Mouse (Mus musculus): ENCODE data around the gene Gm10799. TPM values are rescaled to one million over a fixed set of nuclear protein-coding genes. Genes with fewer than 3 reads are reported as not detected.

Gm10799 gene
- total RNA-seq, 2 experiments from 2014 or later = not detected

DNA sequence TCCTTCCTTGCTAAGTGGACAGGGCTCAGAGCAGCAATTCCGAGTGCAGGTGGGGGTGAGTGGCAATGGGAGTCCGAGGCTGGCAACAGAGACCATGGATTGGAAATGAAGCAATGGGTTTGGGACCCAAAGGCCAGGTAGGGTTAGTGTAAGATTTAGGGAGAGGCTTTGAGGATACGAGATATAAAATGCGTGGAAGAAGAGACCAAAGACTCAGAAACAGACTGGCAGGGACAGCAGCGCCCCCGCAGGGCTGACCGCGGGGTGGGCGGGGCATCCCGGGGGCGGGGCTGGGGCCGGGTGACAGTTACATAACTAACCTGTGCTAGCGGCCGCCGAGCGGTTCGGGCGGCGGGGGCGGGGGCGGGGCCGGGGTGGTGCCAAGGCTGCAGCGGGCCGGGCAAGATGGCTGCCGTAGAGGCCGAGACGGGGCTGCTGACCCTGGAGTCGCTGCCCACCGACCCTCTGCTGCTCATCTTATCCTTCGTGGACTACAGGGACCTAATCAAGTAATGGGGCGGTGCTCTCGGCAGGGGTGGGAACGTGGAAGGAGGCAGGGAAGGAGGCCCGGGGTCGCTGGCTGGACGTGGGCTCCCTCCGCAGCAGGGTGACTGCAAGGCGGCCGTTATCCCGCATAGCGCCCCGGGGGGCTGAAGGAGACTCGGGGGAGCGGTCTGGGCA lies 40.8 kb downstream of the Gm10799 start, which contains the start of gene Fbxo3:
Gene Fbxo3, plus strand, starts transcription at position 264 of the 681 bp plus-strand sequence.
- peak; percentile 60 to 63 for DNase-seq (ENCODE audit: extremely low spot score in 1 of 2, low spot score in 1 of 2)

DNA sequence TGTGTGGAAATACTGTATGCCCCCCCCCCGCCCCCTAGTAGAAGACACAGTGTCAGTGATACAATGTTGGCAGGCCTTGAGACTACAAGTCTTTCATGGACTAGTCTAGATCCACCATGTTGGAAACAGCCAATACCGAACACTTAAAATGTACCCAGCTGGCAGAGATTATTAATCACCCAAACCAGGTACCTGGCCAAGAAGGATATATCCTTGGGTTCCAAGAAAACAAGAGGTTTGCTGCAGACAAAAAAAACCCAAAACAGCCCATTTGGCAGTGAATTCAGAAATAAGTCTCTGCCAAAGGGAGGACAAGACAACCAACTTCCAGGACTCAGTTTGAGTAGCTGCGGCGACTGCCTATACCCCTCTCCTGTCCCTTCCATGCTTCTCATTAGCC lies 43.7 kb downstream of the Gm10799 start:
- no peak for DNase-seq (ENCODE audit: extremely low spot score in 1 of 2, low spot score in 1 of 2)

DNA sequence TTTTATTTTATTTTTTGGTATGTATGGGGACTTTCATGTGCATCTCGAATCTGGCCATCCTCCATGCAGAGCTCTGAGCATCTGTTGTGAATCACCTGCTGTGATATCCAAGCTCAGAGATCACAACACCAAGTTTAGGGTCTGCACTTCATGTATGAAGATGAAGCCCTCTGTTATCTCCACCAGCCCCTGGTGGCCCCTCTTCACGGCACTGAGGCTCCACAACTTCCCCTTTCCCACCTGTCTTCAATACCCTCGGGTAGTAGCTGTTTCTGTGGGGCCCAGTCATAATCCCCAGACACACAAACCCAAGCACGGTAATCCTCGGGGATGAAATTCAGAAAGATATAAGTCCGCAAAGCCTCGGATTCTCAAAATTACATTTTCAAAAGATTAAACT lies 45.3 kb downstream of the Gm10799 start:
- DNase-seq (ENCODE audit: extremely low spot score in 1 of 2, low spot score in 1 of 2) = no peak

Other genes with a start within 250 kb of the Gm10799 start
- gene Lmo2, start 110.6 kb downstream of the Gm10799 start, total RNA-seq (2021) = 10 to 100 TPM; 19.2 to 21.5 TPM
- 10 to 100 TPM; 45.9 to 47.4 TPM for gene Fbxo3, start 40.8 kb downstream of the Gm10799 start, total RNA-seq (2021)
- gene 4931422A03Rik, start 40.2 kb downstream of the Gm10799 start, total RNA-seq (2021) = not detected
- under 1 TPM; 0.37 to 0.59 TPM for gene Gm10912, start 2.7 kb downstream of the Gm10799 start, total RNA-seq (2021)
- under 1 TPM; 0.75 to 0.98 TPM for gene Cd59b, start 1.3 kb upstream of the Gm10799 start, total RNA-seq (2021)
- gene Cd59a, start 27.3 kb upstream of the Gm10799 start, total RNA-seq (2021) = 1 to 10 TPM; 3.8 TPM
- gene A930018P22Rik, start 54.2 kb upstream of the Gm10799 start, total RNA-seq (2021) = under 1 TPM; 0.44 to 0.47 TPM

Data from layer of hippocampus, postnatal 25 days (tissue).